Mouse (Mus musculus) ES-Bruce4 (cell line): Measurements from ENCODE around the gene Spats2.

Source experiments
- CTCF ChIP-seq: IDR thresholded peaks from one replicate; pipeline ENCODE4 v1.8.1; 2011; ENCODE audit warnings: low read depth, low read length
- EP300 ChIP-seq: IDR thresholded peaks from 2 replicates; pipeline ENCODE4 v1.6.1; 2011; ENCODE audit warnings: low read depth, low read length; ENCODE audit not compliant: insufficient read depth
- POLR2A ChIP-seq: IDR thresholded peaks from one replicate; pipeline ENCODE4 v1.8.1; 2011; ENCODE audit warnings: low read length; ENCODE audit not compliant: insufficient read depth

GRCm38 (mm10) chr15:99125711-99126080 lies at the start of gene Spats2:
- TF ChIP-seq POLR2A (peak; percentile 5), CTCF (no peak), EP300 (no peak)
